Mouse (Mus musculus): Measurements from ENCODE around the gene Rbm4.
A peak's percentile ranks its signal among the peaks of the same experiment; 100 is the strongest.

GRCm38 (mm10) chr19:4813015-4813414 is 19.3 kb upstream of the Rbm4 start:
- TF ChIP-seq CTCF (IDR thresholded peaks at IDR 0.05; ENCODE audit: borderline replicate concordance, extremely low read depth, insufficient read depth, insufficient read length) (peak; percentile 29; the same call in 1 of the 2 replicates), POLR2A (IDR thresholded peaks at IDR 0.05; ENCODE audit: borderline replicate concordance, extremely low read depth, insufficient read depth, insufficient read length, poor library complexity, severe bottlenecking) (no peak)

All from brain, embryonic 14.5 days (tissue).